8 mouse cellular contexts compared by ENCODE assay signal in the genomic region with DNA sequence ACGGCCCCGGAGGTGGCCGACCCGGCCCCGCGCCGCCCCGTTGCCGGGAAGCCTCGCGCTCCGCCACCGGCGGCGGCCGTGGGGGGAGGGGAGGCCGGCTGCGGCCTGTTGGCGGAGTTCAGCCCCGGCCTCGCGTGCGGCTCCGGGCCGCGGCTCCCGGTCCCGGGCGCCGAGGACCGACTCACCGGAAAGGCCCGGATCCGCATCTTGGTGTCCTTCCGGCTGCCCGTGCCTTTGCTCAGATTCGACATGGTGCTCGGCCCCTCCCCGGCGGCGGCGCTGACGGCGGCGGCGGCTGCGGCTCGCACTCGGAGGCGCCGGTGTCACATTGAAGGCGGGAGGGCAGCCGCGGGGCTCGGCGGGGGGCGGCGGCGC. TPM values are rescaled to one million over a fixed set of nuclear protein-coding genes. Genes with fewer than 3 reads are reported as not detected.
DNase-seq lines count a peak whose midpoint lies in the region; ATAC-seq and TF ChIP-seq lines count a peak whose summit lies in the region.

No protein-coding gene starts in this region.

- TF ChIP-seq CTCF in G1E (IDR thresholded peaks at IDR 0.05; ENCODE audit: low read depth, low read length): no peak

- no peaks in the 10 kb centered on the region for H3K27me3 ChIP-seq in G1E (ENCODE audit: insufficient read depth, low read length)
- no peaks in the 10 kb centered on the region for H3K27me3 ChIP-seq in forebrain, embryonic 11.5 days (ENCODE audit: control insufficient read depth, insufficient read depth, low read length)
- H3K27me3 ChIP-seq in hindbrain, embryonic 14.5 days (ENCODE audit: control insufficient read depth, insufficient read depth, low read length): no peaks in the 10 kb centered on the region

- H3K4me2 ChIP-seq in forebrain, embryonic 11.5 days (ENCODE audit: low read depth, low read length, severe bottlenecking): peak overlapping the region; percentile 83; the same call in 1 of the 2 replicates
- peak overlapping the region; percentile 97 for H3K4me2 ChIP-seq in hindbrain, embryonic 14.5 days (replicated peaks)

- DNase-seq in G1E (ENCODE audit: low spot score): peak; percentile 61
- peak; percentile 50 for DNase-seq in c-Kit-negative CD71-positive TER-119-positive erythroid progenitor cells, embryonic 14.5 days (ENCODE audit: low read depth, low spot score)
- peak; percentile 85 for DNase-seq in forebrain, embryonic 11.5 days (ENCODE audit: low spot score)
- peak; percentile 45 for DNase-seq in hindbrain, embryonic 14.5 days (ENCODE audit: low spot score)
- peak; percentile 20 to 60 for DNase-seq in left cerebral cortex, adult 9 months (ENCODE audit: low spot score in 2 of 2)
- DNase-seq in right cerebral cortex, adult 18-20 months: peak; percentile 73
- peak; percentile 79 for DNase-seq in thymus, postnatal 4 days

- peaks cover 11% of the 10 kb centered on the region for H3K36me3 ChIP-seq in G1E (replicated peaks)
- H3K36me3 ChIP-seq in forebrain, embryonic 11.5 days (ENCODE audit: control insufficient read depth, insufficient read depth, low read length): no peaks in the 10 kb centered on the region
- H3K36me3 ChIP-seq in hindbrain, embryonic 14.5 days (replicated peaks; ENCODE audit: control insufficient read depth, insufficient read depth): no peaks in the 10 kb centered on the region
- H3K36me3 ChIP-seq in macrophage (ENCODE audit: inconsistent target): no peaks in the 10 kb centered on the region

- peaks cover 33% of the 10 kb centered on the region for H3K4me1 ChIP-seq in G1E (ENCODE audit: insufficient read depth, low read depth, low read length)
- H3K4me1 ChIP-seq in forebrain, embryonic 11.5 days (replicated peaks; ENCODE audit: control insufficient read depth, insufficient read depth, low read length): no peaks in the 10 kb centered on the region
- H3K4me1 ChIP-seq in hindbrain, embryonic 14.5 days (replicated peaks; ENCODE audit: control insufficient read depth, insufficient read depth, low read length): peaks cover 31% of the 10 kb centered on the region

- ATAC-seq in G1E (ENCODE audit: extremely low read depth, insufficient number of reproducible peaks, low FRiP score, poor library complexity, severe bottlenecking): no peak
- peak; percentile 23; the same call in 1 of the 2 replicates for ATAC-seq in forebrain, embryonic 11.5 days (replicated peaks; ENCODE audit: low FRiP score)
- peak; percentile 18 for ATAC-seq in hindbrain, embryonic 14.5 days (ENCODE audit: low FRiP score)

- no peaks in the 10 kb centered on the region for H3K9me3 ChIP-seq in G1E (replicated peaks)
- no peaks in the 10 kb centered on the region for H3K9me3 ChIP-seq in forebrain, embryonic 11.5 days (ENCODE audit: control insufficient read depth, low read length)
- no peaks in the 10 kb centered on the region for H3K9me3 ChIP-seq in hindbrain, embryonic 14.5 days (ENCODE audit: control insufficient read depth, low read length)

- WGBS in forebrain, embryonic 11.5 days: 0% methylated on average over 43 of the region's 59 CpGs
- under 1% methylated on average over 53 of the region's 59 CpGs for WGBS in hindbrain, embryonic 14.5 days
- under 1% methylated on average over 45 of the region's 59 CpGs for whole genome bisulfite sequencing in macrophage (ENCODE audit: missing documents)

- H3K4me3 ChIP-seq in G1E (ENCODE audit: low read depth, low read length) (peak overlapping the region; percentile 92), macrophage (ENCODE audit: inconsistent target) (peak overlapping the region; percentile 90; the same call in 1 of the 2 replicates)
- peak overlapping the region; percentile 98 for H3K4me3 ChIP-seq in forebrain, embryonic 11.5 days (ENCODE audit: low read depth, low read length)
- peak overlapping the region; percentile 98 for H3K4me3 ChIP-seq in hindbrain, embryonic 14.5 days (replicated peaks; ENCODE audit: low read length)

- H3K79me2 ChIP-seq in macrophage (ENCODE audit: inconsistent target): peaks cover 48% of the 10 kb centered on the region

- peak overlapping the region; percentile 95 for H3K27ac ChIP-seq in forebrain, embryonic 11.5 days (ENCODE audit: low read depth, low read length)
- H3K27ac ChIP-seq in hindbrain, embryonic 14.5 days: peak overlapping the region; percentile 97
- no peak overlapping the region for H3K27ac ChIP-seq in macrophage

- H3K9ac ChIP-seq in forebrain, embryonic 11.5 days (ENCODE audit: low read length): peak overlapping the region; percentile 97
- H3K9ac ChIP-seq in hindbrain, embryonic 14.5 days: peak overlapping the region; percentile 99

RNA-seq across cellular contexts. Expression of a gene that starts 0.2 kb away (rescaled TPM):
- total RNA-seq in G1E (2014; fragmentation: Nextera tagmentation) (152 and 175 TPM in 2 replicates), G1E (2017) (244 and 282 TPM in 2 replicates)
- polyA plus RNA-seq in G1E (2012) (14.1 and 14.4 TPM in 2 replicates), macrophage (2018) (75.7 to 202 TPM (median 88.8 TPM) in 3 replicates)
- 47.9 and 51.7 TPM in 2 replicates for polyA plus RNA-seq in forebrain, embryonic 11.5 days (2014; fragmentation: Nextera tagmentation; extraction: Ambion mirVana)
- polyA plus RNA-seq in hindbrain, embryonic 14.5 days (2014; fragmentation: Nextera tagmentation; extraction: Ambion mirVana): 58.3 and 59.6 TPM in 2 replicates
- 100 to 1,000 TPM in 3 of 26 experiments, 10 to 100 TPM in 23; 54.8 to 123 (median 69.0) TPM for total RNA-seq in macrophage (2018; cell fraction: chromatin; rRNA removed)
- total RNA-seq in macrophage (2018; cell fraction: cytosol; rRNA removed): 100 to 1,000 TPM in 3 of 26 experiments, 10 to 100 TPM in 23; 71.5 to 107 (median 87.0) TPM
- 100 to 1,000 TPM in 5 of 26 experiments, 10 to 100 TPM in 21; 64.1 to 125 (median 79.8) TPM for total RNA-seq in macrophage (2018; cell fraction: nucleus; rRNA removed)
